Mouse (Mus musculus) midbrain, postnatal 0 days (tissue): Measurements from ENCODE around the gene Mtmr2. TPM values are rescaled to one million over a fixed set of nuclear protein-coding genes. Genes with fewer than 3 reads are reported as not detected.

Source experiments
- ATAC-seq: fragments of 200-750 bp; cut with Nextera tagmentation; 2 replicates; pipeline ENCODE4 v1.8.0; 2017; ENCODE audit warnings: moderate number of reproducible peaks, mild to moderate bottlenecking, moderate TSS enrichment, moderate library complexity; ENCODE audit not compliant: low FRiP score
- DNase-seq: peaks from one replicate; pipeline ENCODE4 v3.0.0-alpha.2; 2015; ENCODE audit warnings: low spot score
- H3K27ac ChIP-seq: fragments of 300-500 bp; sonication (generic); 2 replicates; pipeline ENCODE4 v1.5.1; 2014; ENCODE audit warnings: low read depth, mild to moderate bottlenecking, low read length, mixed read lengths
- H3K27me3 ChIP-seq: fragments of 300-500 bp; sonication (generic); 2 replicates; pipeline ENCODE4 v1.6.1; 2014; ENCODE audit warnings: low read length, control low read depth, mixed read lengths; ENCODE audit not compliant: insufficient read depth
- H3K36me3 ChIP-seq: fragments of 300-500 bp; sonication (generic); 2 replicates; pipeline ENCODE4 v1.6.1; 2014; ENCODE audit warnings: low read length, control low read depth, mixed read lengths; ENCODE audit not compliant: insufficient read depth
- H3K4me1 ChIP-seq: fragments of 300-500 bp; sonication (generic); 2 replicates; pipeline ENCODE4 v1.6.1; 2014; ENCODE audit warnings: mild to moderate bottlenecking, control low read depth, antibody characterized with exemption, low read length, mixed read lengths; ENCODE audit not compliant: insufficient read depth
- H3K4me2 ChIP-seq: fragments of 300-500 bp; sonication (generic); 2 replicates; pipeline ENCODE4 v1.6.1; 2014; ENCODE audit warnings: low read depth, mild to moderate bottlenecking, low read length, mixed read lengths; ENCODE audit not compliant: poor library complexity, severe bottlenecking
- H3K4me3 ChIP-seq: fragments of 300-500 bp; sonication (generic); 2 replicates; pipeline ENCODE4 v1.5.1; 2014; ENCODE audit warnings: low read depth, mild to moderate bottlenecking, low read length, moderate library complexity
- H3K9ac ChIP-seq: fragments of 300-500 bp; sonication (generic); replicated peaks from 2 replicates; pipeline ENCODE4 v1.6.1; 2014; ENCODE audit warnings: mild to moderate bottlenecking, low read length, moderate library complexity, mixed read lengths; ENCODE audit not compliant: poor library complexity, severe bottlenecking
- H3K9me3 ChIP-seq: fragments of 300-500 bp; sonication (generic); 2 replicates; pipeline ENCODE4 v1.6.1; 2016; ENCODE audit warnings: low read length, control low read depth
- CTCF ChIP-seq: IDR thresholded peaks from 2 replicates; pipeline ENCODE4 v1.5.1; 2016; ENCODE audit warnings: antibody characterized with exemption, mild to moderate bottlenecking
- WGBS: fragments of 180-500 bp; shearing (Covaris S2); extraction: QIAGEN DNeasy Blood & Tissue Kit; methylation state at CpG from one replicate; pipeline ENCODE4 v1.1.7; 2014; 5-methylcytosine and 5-hydroxymethylcytosine counted together
- polyA plus RNA-seq: library from polyadenylated mRNA; unstranded; fragments of >200 nt; fragmentation: Nextera tagmentation; extraction: Ambion mirVana; gene quantifications from 2 replicates; pipeline ENCODE4 v1.2.1, GENCODE M21; 2015
- total RNA-seq: library from RNA; depleted of rRNA; stranded (reverse); fragments of >200 nt; gene quantifications from 2 replicates; pipeline ENCODE4 v1.2.3, GENCODE M21; 2014; rRNA removed

Mtmr2 gene
- total RNA-seq (43.0 and 57.0 TPM in 2 replicates), polyA plus RNA-seq (47.7 and 48.0 TPM in 2 replicates)

- no peak for ATAC-seq
- 49% methylated on average over 2 of the region's 2 CpGs for WGBS
These were observed at the start of gene Mtmr2 for GRCm38 (mm10) chr9:13748404-13748797. Gene Mtmr2 (plus strand): TSS chr9:13748410.

GRCm38 (mm10) chr9:13699061-13699780 is 49.0 kb upstream of the Mtmr2 start:
- H3K27me3 ChIP-seq = no peaks in the 10 kb centered on the region
- ATAC-seq (peak; percentile 49; the same call in 1 of the 2 replicates), DNase-seq (peak; percentile 54)
- 0 out of 2 replicates have a peak, but pooled peaks cover 2% of the 10 kb centered on the region for H3K36me3 ChIP-seq
- no peak overlapping the region for H3K9ac ChIP-seq
- no peaks in the 10 kb centered on the region for H3K4me1 ChIP-seq
- TF ChIP-seq CTCF = no peak
- H3K27ac ChIP-seq = 0 out of 2 replicates have a peak overlapping the region, but pooled peaks have one; percentile 19
- H3K4me3 ChIP-seq = no peak overlapping the region
- H3K4me2 ChIP-seq = no peak overlapping the region
- no peaks in the 10 kb centered on the region for H3K9me3 ChIP-seq
- WGBS = 24% methylated on average over 14 of the region's 14 CpGs

More at GRCm38 (mm10) chr9:13748404-13748797, at the start of gene Mtmr2:
- no peak for TF ChIP-seq CTCF
- Histone ChIP-seq H3K9me3 (no peaks in the 10 kb centered on the region), H3K4me2 (peak within 1 kb of the TSS; percentile 70), H3K4me3 (peak within 1 kb of the TSS; percentile 98), H3K36me3 (no peaks in the 10 kb centered on the region), H3K9ac (peak within 1 kb of the TSS; percentile 97), H3K27ac (peak within 1 kb of the TSS; percentile 93), H3K4me1 (no peaks in the 10 kb centered on the region), H3K27me3 (no peaks in the 10 kb centered on the region)
- DNase-seq = no peak

GRCm38 (mm10) chr9:13699781-13700116 is 48.5 kb upstream of the Mtmr2 start:
- H3K4me2 ChIP-seq = no peak overlapping the region
- DNase-seq = no peak
- 0 out of 2 replicates have a peak overlapping the region, but pooled peaks have one; percentile 19 for H3K27ac ChIP-seq
- 47% methylated on average over 5 of the region's 5 CpGs for whole genome bisulfite sequencing
- no peaks in the 10 kb centered on the region for H3K9me3 ChIP-seq
- H3K4me1 ChIP-seq = no peaks in the 10 kb centered on the region
- no peak overlapping the region for H3K9ac ChIP-seq
- H3K4me3 ChIP-seq = no peak overlapping the region
- H3K36me3 ChIP-seq = 0 out of 2 replicates have a peak, but pooled peaks cover 2% of the 10 kb centered on the region
- H3K27me3 ChIP-seq = no peaks in the 10 kb centered on the region
- no peak; the same call in 1 of the 2 replicates for ATAC-seq
- TF ChIP-seq CTCF = no peak

- no peak for TF ChIP-seq CTCF
- H3K4me1 ChIP-seq = no peaks in the 10 kb centered on the region
- no peak for ATAC-seq
These were observed 46.4 kb upstream of the Mtmr2 start for GRCm38 (mm10) chr9:13701773-13702172.

GRCm38 (mm10) chr9:13703100-13703499 is 45.1 kb upstream of the Mtmr2 start:
- Histone ChIP-seq H3K9ac (no peak overlapping the region), H3K4me1 (no peaks in the 10 kb centered on the region), H3K27me3 (no peaks in the 10 kb centered on the region), H3K36me3 (0 out of 2 replicates have a peak, but pooled peaks cover 2% of the 10 kb centered on the region), H3K27ac (no peak overlapping the region), H3K4me2 (no peak overlapping the region), H3K9me3 (no peaks in the 10 kb centered on the region), H3K4me3 (no peak overlapping the region)
- DNase-seq (no peak), ATAC-seq (no peak)
- no peak for TF ChIP-seq CTCF
- WGBS = 80% methylated on average over 2 of the region's 2 CpGs

More at GRCm38 (mm10) chr9:13701773-13702172, 46.4 kb upstream of the Mtmr2 start:
- Histone ChIP-seq H3K9ac (no peak overlapping the region), H3K36me3 (0 out of 2 replicates have a peak, but pooled peaks cover 2% of the 10 kb centered on the region), H3K9me3 (no peaks in the 10 kb centered on the region), H3K4me2 (no peak overlapping the region), H3K27ac (no peak overlapping the region), H3K4me3 (no peak overlapping the region), H3K27me3 (no peaks in the 10 kb centered on the region)
- 94% methylated on average over 12 of the region's 12 CpGs for WGBS
- DNase-seq = no peak

DNA sequence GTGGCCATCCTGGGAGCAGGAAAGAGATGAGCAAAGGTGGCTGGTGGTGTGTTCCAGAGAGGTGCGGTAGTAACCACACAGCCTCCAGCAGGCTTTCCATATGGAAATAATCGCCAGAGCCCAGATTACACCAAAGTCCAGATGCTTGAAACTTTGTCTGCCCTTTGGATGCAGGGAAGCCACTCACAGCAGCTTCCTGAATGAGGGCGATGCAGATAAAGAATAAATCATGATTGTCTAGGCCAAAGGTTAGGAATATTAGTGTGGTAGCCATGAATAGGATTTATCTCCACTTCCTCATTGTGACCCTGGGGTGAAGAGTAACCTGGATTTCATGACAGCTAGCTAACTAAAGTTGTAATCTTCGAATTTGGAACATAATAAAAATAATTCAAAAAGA is 43.3 kb upstream of the Mtmr2 start:
- no peaks in the 10 kb centered on the region for H3K4me1 ChIP-seq
- H3K9ac ChIP-seq = no peak overlapping the region
- H3K36me3 ChIP-seq = 0 out of 2 replicates have a peak, but pooled peaks cover 2% of the 10 kb centered on the region
- no peaks in the 10 kb centered on the region for H3K9me3 ChIP-seq
- DNase-seq (no peak), ATAC-seq (no peak)
- no peaks in the 10 kb centered on the region for H3K27me3 ChIP-seq
- no peak overlapping the region for H3K4me2 ChIP-seq
- no peak for TF ChIP-seq CTCF
- 88% methylated on average over 4 of the region's 4 CpGs for WGBS
- no peak overlapping the region for H3K4me3 ChIP-seq
- no peak overlapping the region for H3K27ac ChIP-seq
